Mouse (Mus musculus): ENCODE measurements at regions not wholly inside any gene's neighbourhood (a gene's known extent, or its start where the extent isn't known, plus 50 kb on each side); places are given as distances from the start of the nearest gene placed in this dataset.
"Not testable (repeated sequence)": the region's sequence is repeated elsewhere in the genome, so short reads cannot be mapped to it uniquely, and the experiment has no call there.

GRCm38 (mm10) chr7:60813165-60813564, 673.1 kb upstream of the Snrpn start:
- H3K4me1 ChIP-seq (ENCODE audit: control insufficient read depth, insufficient read depth, low read length); H3K36me3 ChIP-seq (ENCODE audit: control insufficient read depth, insufficient read depth, low read length); H3K4me2 ChIP-seq (ENCODE audit: low read length); H3K9me3 ChIP-seq (replicated peaks; ENCODE audit: control insufficient read depth, low read length); DNase-seq (ENCODE audit: low spot score); H3K4me3 ChIP-seq (ENCODE audit: low read depth, low read length); H3K9ac ChIP-seq (ENCODE audit: low read length); H3K27ac ChIP-seq (ENCODE audit: low read depth, low read length); H3K27me3 ChIP-seq (replicated peaks; ENCODE audit: control insufficient read depth, insufficient read depth, low read length): not testable (repeated sequence)
- ATAC-seq: peak; percentile 29; the same call in 1 of the 2 replicates
- WGBS: 33% methylated on average over 1 of the region's 1 CpGs

GRCm38 (mm10) chr7:60808960-60809359, 668.9 kb upstream of the Snrpn start:
- H3K27me3 ChIP-seq (replicated peaks; ENCODE audit: control insufficient read depth, insufficient read depth, low read length); ATAC-seq; H3K27ac ChIP-seq (ENCODE audit: low read depth, low read length); H3K36me3 ChIP-seq (ENCODE audit: control insufficient read depth, insufficient read depth, low read length); H3K4me2 ChIP-seq (ENCODE audit: low read length); H3K9me3 ChIP-seq (replicated peaks; ENCODE audit: control insufficient read depth, low read length); H3K4me3 ChIP-seq (ENCODE audit: low read depth, low read length); DNase-seq (ENCODE audit: low spot score); H3K9ac ChIP-seq (ENCODE audit: low read length); H3K4me1 ChIP-seq (ENCODE audit: control insufficient read depth, insufficient read depth, low read length): not testable (repeated sequence)

Measured in forebrain, embryonic 14.5 days (tissue).